Mouse (Mus musculus): Measurements from ENCODE around the gene Amtn. TPM values are rescaled to one million over a fixed set of nuclear protein-coding genes. Genes with fewer than 3 reads are reported as not detected.
A peak's percentile ranks its signal among the peaks of the same experiment; 100 is the strongest.
"Not testable (repeated sequence)": the region's sequence is repeated elsewhere in the genome, so short reads cannot be mapped to it uniquely, and the experiment has no call there.

Amtn gene
- total and polyA plus RNA-seq, 3 experiments = 0.34 TPM; not detected in 2

GRCm38 (mm10) chr5:88370578-88371232, 5.2 kb upstream of the Amtn start:
- Histone ChIP-seq H3K27ac (ENCODE audit: insufficient read depth, low read depth) (no peak overlapping the region), H3K4me1 (ENCODE audit: control insufficient read depth in 1 of 2, insufficient read depth in 2 of 2) (peaks cover 0 to 3% of the 10 kb centered on the region in 2 experiments; a peak in 1 of 4 replicates), H3K4me2 (ENCODE audit: insufficient read depth, low read depth, poor library complexity, severe bottlenecking) (no peak overlapping the region), H3K4me3 (replicated peaks in 1 of 3; ENCODE audit: low read depth in 2 of 3, low read length in 2 of 3, poor library complexity in 1 of 3) (no peak overlapping the region), H3K9me3 (replicated peaks; ENCODE audit: low read length) (no peaks in the 10 kb centered on the region), H3K79me2 (replicated peaks; ENCODE audit: control insufficient read depth, extremely low read depth, insufficient read depth, poor library complexity, severe bottlenecking) (no peaks in the 10 kb centered on the region), H3K27me3 (replicated peaks) (no peaks in the 10 kb centered on the region), H3K9ac (ENCODE audit: insufficient read depth, low read depth) (no peak overlapping the region), H3K36me3 (replicated peaks in 1 of 2; ENCODE audit: control insufficient read depth in 1 of 2, insufficient read depth in 1 of 2, low read length in 1 of 2) (no peaks in the 10 kb centered on the region)
- in situ Hi-C loops (cut with MboI; ENCODE audit: low pct_ligation_motif_present, low pct_unique_long_range_greater_than_20kb, low sequenced_read_pairs) = no loop called here
- DNase-seq (ENCODE audit: extremely low read depth) = no peak
- dilution Hi-C loops (cut with MboI; ENCODE audit: extremely low pct_ligation_motif_present, extremely low pct_unique_long_range_greater_than_20kb, low sequenced_read_pairs) = no loop called here
- no peak for TF ChIP-seq ZMIZ1 (IDR thresholded peaks at IDR 0.05; ENCODE audit: low read depth, low read length)
- 0 out of 2 replicates have a peak, but pooled peaks have one; percentile 11 for TF ChIP-seq IRF4 (IDR thresholded peaks at IDR 0.05; ENCODE audit: low read depth, low read length)
- no peak for TF ChIP-seq PAX5 (IDR thresholded peaks at IDR 0.05; ENCODE audit: low read length)

- Histone ChIP-seq H3K4me1 (ENCODE audit: control insufficient read depth in 1 of 2, insufficient read depth in 2 of 2) (peaks cover 0 to 3% of the 10 kb centered on the region in 2 experiments; a peak in 1 of 4 replicates), H3K9me3 (replicated peaks; ENCODE audit: low read length) (no peaks in the 10 kb centered on the region), H3K4me3 (replicated peaks in 1 of 3; ENCODE audit: low read depth in 2 of 3, low read length in 2 of 3, poor library complexity in 1 of 3) (no peak overlapping the region), H3K79me2 (replicated peaks; ENCODE audit: control insufficient read depth, extremely low read depth, insufficient read depth, poor library complexity, severe bottlenecking) (no peaks in the 10 kb centered on the region), H3K9ac (ENCODE audit: insufficient read depth, low read depth) (no peak overlapping the region), H3K27me3 (replicated peaks) (no peaks in the 10 kb centered on the region), H3K27ac (ENCODE audit: insufficient read depth, low read depth) (no peak overlapping the region), H3K36me3 (replicated peaks in 1 of 2; ENCODE audit: control insufficient read depth in 1 of 2, insufficient read depth in 1 of 2, low read length in 1 of 2) (no peaks in the 10 kb centered on the region), H3K4me2 (ENCODE audit: insufficient read depth, low read depth, poor library complexity, severe bottlenecking) (no peak overlapping the region)
- DNase-seq (ENCODE audit: extremely low read depth) = no peak
- TF ChIP-seq CHD2 (IDR thresholded peaks at IDR 0.05; ENCODE audit: low read length) (no peak), USF1 (IDR thresholded peaks at IDR 0.05; ENCODE audit: low read depth, low read length) (no peak)
- in situ Hi-C loops (cut with MboI; ENCODE audit: low pct_ligation_motif_present, low pct_unique_long_range_greater_than_20kb, low sequenced_read_pairs) (no loop called here), dilution Hi-C loops (cut with MboI; ENCODE audit: extremely low pct_ligation_motif_present, extremely low pct_unique_long_range_greater_than_20kb, low sequenced_read_pairs) (no loop called here)
Measured at GRCm38 (mm10) chr5:88372563-88372962, 3.3 kb upstream of the Amtn start.

- dilution Hi-C loops (cut with MboI; ENCODE audit: extremely low pct_ligation_motif_present, extremely low pct_unique_long_range_greater_than_20kb, low sequenced_read_pairs); H3K4me1 ChIP-seq (ENCODE audit: control insufficient read depth in 1 of 2, insufficient read depth in 2 of 2); H3K27me3 ChIP-seq (replicated peaks); H3K9me3 ChIP-seq (replicated peaks; ENCODE audit: low read length); H3K9ac ChIP-seq (ENCODE audit: insufficient read depth, low read depth); H3K79me2 ChIP-seq (replicated peaks; ENCODE audit: control insufficient read depth, extremely low read depth, insufficient read depth, poor library complexity, severe bottlenecking); H3K4me2 ChIP-seq (ENCODE audit: insufficient read depth, low read depth, poor library complexity, severe bottlenecking); H3K4me3 ChIP-seq (replicated peaks in 1 of 3; ENCODE audit: low read depth in 2 of 3, low read length in 2 of 3, poor library complexity in 1 of 3); in situ Hi-C loops (cut with MboI; ENCODE audit: low pct_ligation_motif_present, low pct_unique_long_range_greater_than_20kb, low sequenced_read_pairs); H3K27ac ChIP-seq (ENCODE audit: insufficient read depth, low read depth); H3K36me3 ChIP-seq (replicated peaks in 1 of 2; ENCODE audit: control insufficient read depth in 1 of 2, insufficient read depth in 1 of 2, low read length in 1 of 2): not testable (repeated sequence)
- peak; percentile 24 for DNase-seq (ENCODE audit: extremely low read depth)
- TF ChIP-seq RAD21 (IDR thresholded peaks at IDR 0.05; ENCODE audit: low read depth, low read length) (peak; percentile 36), CTCF (conservative IDR thresholded peaks at IDR 0.05 in 1 of 2, IDR thresholded peaks at IDR 0.05 in 1 of 2; ENCODE audit: low read depth in 2 of 2, low read length in 2 of 2) (peak in 1 of 2 experiments; percentile 60; a peak in 3 of 4 replicates), SMC3 (IDR thresholded peaks at IDR 0.05; ENCODE audit: low read depth, low read length) (peak; percentile 30)
Measured at GRCm38 (mm10) chr5:88391960-88392359, 16.1 kb downstream of the Amtn start.

Data from CH12.LX (cell line).